Mouse (Mus musculus): ENCODE results near the gene 1700021F07Rik.

Gene 1700021F07Rik

GRCm38 (mm10) chr2:173522376-173522775 lies at the start of gene 1700021F07Rik:
Gene 1700021F07Rik (plus strand): TSS chr2:173522586.
- no peak for DNase-seq

- no peak for DNase-seq
Observed at GRCm38 (mm10) chr2:173473233-173473632, 49.2 kb upstream of the 1700021F07Rik start.

- no peak for DNase-seq
Observed at GRCm38 (mm10) chr2:173479050-173479449, 43.3 kb upstream of the 1700021F07Rik start.

DNA sequence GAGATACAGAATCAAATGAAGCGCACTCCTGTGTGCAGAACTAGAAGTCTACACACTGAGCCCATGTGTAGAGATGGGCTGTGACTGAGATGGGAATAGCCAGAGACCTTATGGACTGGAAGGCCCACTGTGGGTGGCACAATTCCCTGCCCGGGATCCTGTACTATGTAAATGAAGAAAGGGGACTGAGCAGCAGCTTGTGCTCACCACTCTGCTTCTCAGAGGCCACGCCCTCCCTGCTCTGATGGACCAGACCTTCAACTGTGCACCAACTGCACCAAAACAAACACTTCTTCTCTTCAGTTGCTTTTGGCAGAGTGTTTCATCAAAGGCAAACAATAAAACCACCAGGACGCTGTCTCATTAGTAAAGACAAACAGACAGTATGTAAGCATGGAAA lies 37.9 kb upstream of the 1700021F07Rik start:
- no peak for DNase-seq

- DNase-seq, result no peak
Observed at GRCm38 (mm10) chr2:173499612-173500011, 22.8 kb upstream of the 1700021F07Rik start.

- DNase-seq, result no peak
Observed at GRCm38 (mm10) chr2:173513977-173514376, 8.4 kb upstream of the 1700021F07Rik start.

DNA sequence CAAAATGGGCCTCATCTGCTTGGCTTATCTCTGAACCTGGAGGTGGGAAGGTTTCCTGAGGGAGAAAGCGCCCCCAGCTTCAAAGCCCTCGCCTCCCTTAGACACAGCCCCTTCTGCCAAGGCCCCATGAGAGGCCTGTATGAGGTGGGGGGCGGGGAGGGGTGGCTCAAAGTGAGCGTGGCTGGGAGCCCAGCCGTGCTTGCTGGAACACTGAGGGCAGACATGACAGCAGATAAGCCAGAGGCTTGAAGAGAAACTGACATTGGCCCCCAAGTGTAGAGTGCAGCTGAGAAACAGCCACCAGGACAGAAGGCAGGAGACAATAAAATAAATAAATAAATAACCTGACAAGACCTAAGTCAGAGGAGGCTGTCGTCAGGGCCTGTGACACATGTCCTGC lies 7.2 kb upstream of the 1700021F07Rik start:
- no peak for DNase-seq

- DNase-seq, result no peak
Observed at GRCm38 (mm10) chr2:173516150-173516855, 6.1 kb upstream of the 1700021F07Rik start.

DNA sequence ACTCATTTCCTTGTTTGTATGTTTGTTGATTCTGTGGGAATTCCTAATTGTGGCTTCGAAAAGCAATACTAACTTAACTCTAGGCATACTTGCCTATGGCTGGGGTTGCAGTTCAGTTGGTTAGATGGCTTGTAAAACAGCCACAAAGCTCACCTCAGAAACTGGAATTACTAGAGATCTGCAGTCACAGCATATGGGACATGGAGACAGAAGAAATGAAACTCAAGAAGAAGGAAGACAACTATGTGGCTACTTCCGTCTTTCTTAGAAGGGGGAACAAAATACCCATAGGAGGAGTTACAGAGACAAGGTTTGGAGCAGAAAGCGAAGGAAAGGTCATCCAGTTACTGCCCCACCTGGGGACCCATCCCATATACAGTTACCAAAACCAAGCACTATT lies 6.1 kb downstream of the 1700021F07Rik start:
- DNase-seq, result no peak

- no peak for DNase-seq
Observed at GRCm38 (mm10) chr2:173532711-173533462, 10.5 kb downstream of the 1700021F07Rik start.

DNA sequence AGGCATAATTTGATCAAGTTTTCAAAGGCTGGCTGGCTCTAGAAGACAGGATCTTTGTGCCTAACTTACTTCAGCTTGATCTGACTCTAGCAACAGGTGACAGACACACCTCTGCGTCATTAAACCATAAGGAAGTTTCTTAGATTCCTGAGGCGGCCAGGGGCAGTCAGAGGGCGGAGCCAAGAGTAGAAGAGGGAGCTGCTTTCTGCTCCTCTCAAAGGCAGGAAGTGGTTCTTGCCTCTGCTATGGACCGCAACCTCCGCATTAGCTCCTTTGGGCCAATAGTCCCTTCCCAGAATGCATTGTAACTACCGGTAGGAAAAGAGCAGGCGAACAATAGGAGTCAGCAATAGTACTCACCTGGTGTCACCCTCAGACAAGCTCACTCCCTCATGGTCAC lies 12.2 kb downstream of the 1700021F07Rik start:
- peak; percentile 33 to 64 for DNase-seq

DNA sequence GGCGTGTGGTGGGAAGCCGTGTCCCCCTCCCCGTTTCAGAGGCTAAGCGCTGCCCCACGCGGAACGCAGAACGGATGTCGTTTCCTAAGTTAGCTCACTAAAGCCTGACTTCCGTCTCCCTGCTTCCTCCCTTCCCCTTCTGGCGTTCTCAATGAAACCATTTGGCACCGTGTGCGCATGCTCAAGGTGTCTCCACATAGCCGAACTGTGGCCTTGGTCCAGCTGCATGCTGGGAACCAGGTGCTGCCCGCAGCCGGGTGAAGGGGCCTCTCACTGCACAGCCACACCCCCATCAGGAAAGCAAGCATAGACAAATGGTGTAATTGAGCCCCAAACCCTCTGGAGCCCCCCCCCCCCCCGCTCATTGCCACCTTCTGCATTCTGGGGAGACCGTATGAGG lies 13.0 kb downstream of the 1700021F07Rik start:
- no peak for DNase-seq

DNA sequence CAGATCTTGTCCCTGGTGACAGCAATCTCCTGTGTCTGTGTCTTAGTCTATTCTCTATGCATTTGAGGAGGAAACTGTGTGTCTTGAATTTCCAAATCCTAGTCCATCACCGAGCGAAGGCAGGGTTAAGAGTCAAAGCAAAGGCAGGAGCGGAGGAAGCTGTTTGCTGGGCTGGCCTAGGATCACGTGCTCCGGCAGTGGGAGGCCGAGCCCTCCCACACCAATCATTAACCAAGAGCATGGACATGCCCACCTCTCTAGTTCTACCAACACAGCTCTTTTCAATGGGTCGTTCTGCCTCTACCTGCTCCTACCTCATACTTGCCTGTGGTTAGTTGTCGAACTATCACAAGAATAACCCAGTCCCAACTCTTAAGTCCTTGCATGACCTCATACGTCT lies 13.5 kb downstream of the 1700021F07Rik start:
- DNase-seq, result no peak

DNA sequence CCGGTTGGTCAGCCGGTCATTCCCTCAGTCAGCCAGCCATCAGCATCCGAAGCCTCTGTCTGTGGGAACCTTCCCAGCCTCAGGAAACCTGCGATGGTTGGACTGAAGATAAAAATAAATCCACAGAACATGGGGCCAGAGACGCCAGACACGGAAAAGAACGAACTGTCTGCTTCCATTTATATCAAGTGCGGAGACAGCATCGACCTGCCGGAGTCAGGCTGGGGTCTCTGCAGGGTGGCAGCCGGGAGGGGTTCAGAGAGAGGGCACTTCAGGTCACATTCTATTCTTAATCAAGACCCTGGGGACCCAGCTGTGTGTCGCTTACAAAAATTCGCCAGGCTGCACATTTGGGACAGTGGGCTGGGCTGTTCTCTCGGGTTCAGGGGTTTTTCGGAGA lies 17.4 kb downstream of the 1700021F07Rik start:
- DNase-seq, result no peak

DNA sequence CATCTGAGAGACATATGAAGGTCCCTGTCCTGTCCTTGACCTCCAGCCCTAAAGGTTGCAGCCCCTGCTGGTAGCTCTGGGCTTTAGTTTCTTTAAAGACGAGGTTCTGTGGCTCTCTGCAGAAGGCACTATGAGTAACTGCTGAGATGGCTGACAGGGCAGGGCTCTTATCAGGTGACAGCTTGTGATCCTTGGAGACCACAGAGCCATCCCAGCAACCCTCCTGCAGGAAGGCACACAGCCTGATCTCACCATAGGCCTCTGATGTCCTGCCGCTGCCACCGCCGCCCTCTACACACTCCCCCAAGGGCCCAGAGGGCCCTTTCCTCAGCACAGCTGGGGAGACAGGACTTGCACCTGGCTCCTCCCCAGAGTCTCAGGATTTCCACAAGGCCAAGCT lies 19.4 kb downstream of the 1700021F07Rik start:
- no peak for DNase-seq

GRCm38 (mm10) chr2:173542716-173543115 lies 20.3 kb downstream of the 1700021F07Rik start:
- DNase-seq, result no peak

DNA sequence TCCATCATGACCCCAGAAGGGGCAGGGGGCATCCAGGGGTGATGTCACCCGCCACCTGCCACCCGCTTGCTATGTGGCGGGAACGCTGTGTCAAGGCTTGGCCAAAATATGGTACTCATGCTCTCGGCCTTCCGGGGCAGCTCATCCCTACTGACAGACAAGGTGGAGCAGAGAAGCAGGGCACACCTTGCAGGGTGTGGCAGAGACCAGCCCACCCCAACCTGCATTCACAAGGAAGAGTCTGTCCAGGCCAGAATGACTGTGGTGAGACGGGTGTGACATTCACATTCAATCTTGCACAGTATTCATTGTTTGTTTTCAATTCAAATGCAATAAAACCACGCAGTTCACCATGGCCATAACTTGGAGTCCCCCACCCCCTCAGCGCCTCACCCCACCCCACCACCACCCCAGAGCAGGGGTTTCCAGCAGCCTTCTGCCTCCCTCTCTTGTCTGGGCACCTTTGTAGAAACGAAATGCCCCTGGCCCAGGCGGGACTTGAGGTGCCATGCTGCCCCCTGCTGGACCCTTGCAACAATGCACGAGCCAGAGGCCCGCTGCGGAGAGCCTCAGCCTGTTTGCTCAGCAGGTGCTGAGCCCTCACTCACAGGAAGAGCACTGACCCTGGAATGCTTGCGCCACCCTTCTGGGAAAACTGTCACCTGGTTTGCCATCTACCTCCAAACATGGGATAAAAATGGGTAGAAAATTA lies 23.8 kb downstream of the 1700021F07Rik start:
- DNase-seq, result peak; percentile 81 to 86

GRCm38 (mm10) chr2:173549236-173549635 lies 26.9 kb downstream of the 1700021F07Rik start:
- DNase-seq, result no peak

GRCm38 (mm10) chr2:173550681-173551080 lies 28.3 kb downstream of the 1700021F07Rik start:
- DNase-seq, result no peak

DNA sequence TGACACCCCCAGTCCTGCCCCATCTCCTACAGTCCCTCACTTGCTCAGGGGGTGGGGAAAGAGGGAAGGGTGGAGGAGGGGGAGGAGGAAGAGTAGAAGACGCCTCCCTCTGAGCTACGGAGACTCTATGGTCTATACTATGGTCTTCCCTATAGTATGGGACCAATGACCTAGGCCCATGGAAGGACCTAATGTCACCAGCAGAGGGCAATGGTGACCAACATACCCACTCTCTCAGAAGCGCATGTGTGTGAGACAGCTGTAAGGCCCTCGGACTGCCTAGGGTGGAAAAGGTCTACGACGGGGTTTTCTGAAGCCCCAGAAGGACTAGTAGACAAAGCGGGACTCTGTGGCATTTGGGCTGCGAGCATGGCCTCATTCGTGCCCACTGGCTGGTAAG lies 31.5 kb downstream of the 1700021F07Rik start:
- peak; percentile 43 to 52 for DNase-seq

GRCm38 (mm10) chr2:173558754-173559396 lies 36.5 kb downstream of the 1700021F07Rik start:
- no peak for DNase-seq

- peak; percentile 69 to 74 for DNase-seq
Observed at GRCm38 (mm10) chr2:173561851-173562442, 39.6 kb downstream of the 1700021F07Rik start.

DNA sequence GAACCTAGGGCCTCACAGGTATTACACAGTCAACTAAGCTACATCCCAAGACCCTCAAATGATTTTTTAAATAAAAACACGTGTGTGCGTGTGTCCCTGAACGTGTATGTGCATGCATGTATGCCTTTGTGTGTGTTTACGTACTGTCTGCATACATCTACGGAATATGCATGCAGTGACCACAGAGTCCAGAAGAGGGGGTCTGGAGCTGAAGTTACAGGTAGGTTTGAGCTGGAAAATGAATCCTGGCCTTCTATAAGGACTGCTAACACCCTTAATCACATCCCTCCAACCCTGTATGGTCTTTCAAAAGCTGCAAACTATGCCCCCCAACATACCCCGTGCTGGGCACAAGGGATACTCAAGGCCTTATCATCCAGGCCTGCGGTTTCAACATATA lies 41.0 kb downstream of the 1700021F07Rik start:
- no peak for DNase-seq

Data from thymus, postnatal 36 days (tissue).